Mouse (Mus musculus) CH12.LX (cell line): ENCODE data around the gene Palm2. TPM values are rescaled to one million over a fixed set of nuclear protein-coding genes. Genes with fewer than 3 reads are reported as not detected.

Experiments used
- DNase-seq: peaks from one replicate; pipeline ENCODE4 v3.0.0-alpha.2; 2013; ENCODE audit errors: extremely low read depth
- H3K27ac ChIP-seq: 2 replicates; pipeline ENCODE4 v1.5.1; 2012; ENCODE audit warnings: low read depth, mild to moderate bottlenecking, control low read depth, moderate library complexity; ENCODE audit not compliant: insufficient read depth
- H3K27me3 ChIP-seq: replicated peaks from 2 replicates; pipeline ENCODE3; 2012; ENCODE audit warnings: inconsistent platforms
- H3K36me3 ChIP-seq, 2 experiments: replicated peaks in 1 of 2; 2 replicates each; pipeline versions ENCODE3 to v1.6.1; 2012; ENCODE audit warnings: inconsistent platforms in 1 of 2, low read length in 1 of 2, mild to moderate bottlenecking in 1 of 2, mixed read lengths in 1 of 2, moderate library complexity in 1 of 2; ENCODE audit not compliant: control insufficient read depth in 1 of 2, insufficient read depth in 1 of 2
- H3K4me1 ChIP-seq, 2 experiments: 2 replicates each; pipeline ENCODE4 v1.6.1; 2012; ENCODE audit warnings: inconsistent platforms in 1 of 2, moderate library complexity in 1 of 2; ENCODE audit not compliant: insufficient read depth in 2 of 2, control insufficient read depth in 1 of 2
- H3K4me2 ChIP-seq: 2 replicates; pipeline ENCODE4 v1.6.1; 2012; ENCODE audit warnings: low read depth, mild to moderate bottlenecking, control low read depth; ENCODE audit not compliant: poor library complexity, insufficient read depth, severe bottlenecking
- H3K4me3 ChIP-seq, 3 experiments: fragments of 150-350 bp in 1 of 3; sonication (generic) in 1 of 3; replicated peaks in 1 of 3; 2 replicates each; pipeline versions ENCODE3 to v1.5.1; 2011 to 2012; ENCODE audit warnings: low read depth in 2 of 3, low read length in 2 of 3, mild to moderate bottlenecking in 2 of 3, moderate library complexity in 2 of 3, control low read depth in 1 of 3, improper control_type of control experiment in 1 of 3, inconsistent platforms in 1 of 3, mixed read lengths in 1 of 3; ENCODE audit not compliant: poor library complexity in 1 of 3
- H3K79me2 ChIP-seq: replicated peaks from 2 replicates; pipeline ENCODE4 v1.6.1; 2012; ENCODE audit warnings: mild to moderate bottlenecking, moderate library complexity; ENCODE audit not compliant: control insufficient read depth, poor library complexity, insufficient read depth, severe bottlenecking; ENCODE audit errors: extremely low read depth
- H3K9ac ChIP-seq: 2 replicates; pipeline ENCODE4 v1.6.1; 2012; ENCODE audit warnings: low read depth, mild to moderate bottlenecking, control low read depth, moderate library complexity; ENCODE audit not compliant: insufficient read depth
- H3K9me3 ChIP-seq: replicated peaks from 2 replicates; pipeline ENCODE3; 2012; ENCODE audit warnings: low read length, inconsistent platforms, mixed read lengths
- BHLHE40 ChIP-seq: IDR thresholded peaks from 2 replicates; pipeline ENCODE4 v1.6.1; 2011; ENCODE audit warnings: mild to moderate bottlenecking, low read depth, low read length, improper control_type of control experiment
- CHD2 ChIP-seq: IDR thresholded peaks from 2 replicates; pipeline ENCODE4 v1.6.1; 2011; ENCODE audit warnings: low read length, improper control_type of control experiment
- CTCF ChIP-seq, 2 experiments: IDR thresholded peaks in 1 of 2; conservative IDR thresholded peaks in 1 of 2; 2 replicates each; pipeline ENCODE4 v1.5.1; 2011 to 2012; ENCODE audit warnings: low read depth in 2 of 2, low read length in 2 of 2, improper control_type of control experiment in 1 of 2, inconsistent platforms in 1 of 2, mild to moderate bottlenecking in 1 of 2, moderate library complexity in 1 of 2
- GABPA ChIP-seq: IDR thresholded peaks from 2 replicates; pipeline ENCODE4 v1.6.1; 2012; ENCODE audit warnings: low read depth, low read length, improper control_type of control experiment, inconsistent platforms; ENCODE audit not compliant: insufficient replicate concordance
- HCFC1 ChIP-seq: IDR thresholded peaks from 2 replicates; pipeline ENCODE4 v1.6.1; 2012; ENCODE audit warnings: low read depth, mild to moderate bottlenecking, inconsistent platforms, low read length, improper control_type of control experiment
- KAT2A ChIP-seq: IDR thresholded peaks from 2 replicates; pipeline ENCODE4 v1.6.1; 2012; ENCODE audit warnings: low read length, improper control_type of control experiment, inconsistent platforms; ENCODE audit not compliant: insufficient replicate concordance
- MAFK ChIP-seq: IDR thresholded peaks from 2 replicates; pipeline ENCODE4 v1.6.1; 2011; ENCODE audit warnings: low read length, improper control_type of control experiment; ENCODE audit not compliant: insufficient replicate concordance
- MAZ ChIP-seq: IDR thresholded peaks from 2 replicates; pipeline ENCODE4 v1.6.1; 2012; ENCODE audit warnings: low read depth, mild to moderate bottlenecking, inconsistent platforms, low read length, improper control_type of control experiment, moderate library complexity
- MEF2A ChIP-seq: IDR thresholded peaks from 2 replicates; pipeline ENCODE4 v1.6.1; 2014; ENCODE audit warnings: low read depth, mild to moderate bottlenecking, inconsistent platforms, low read length, improper control_type of control experiment, borderline replicate concordance
- MYC ChIP-seq: IDR thresholded peaks from 2 replicates; pipeline ENCODE4 v1.6.1; 2011; ENCODE audit warnings: low read depth, mild to moderate bottlenecking, improper control_type of control experiment, low read length
- NRF1 ChIP-seq: IDR thresholded peaks from 2 replicates; pipeline ENCODE4 v1.6.1; 2014; ENCODE audit warnings: low read depth, mild to moderate bottlenecking, inconsistent platforms, low read length, improper control_type of control experiment, moderate library complexity
- PAX5 ChIP-seq: IDR thresholded peaks from 2 replicates; pipeline ENCODE4 v1.6.1; 2012; ENCODE audit warnings: low read length, inconsistent platforms, mixed read lengths
- POLR2AphosphoS2 ChIP-seq: IDR thresholded peaks from 2 replicates; pipeline ENCODE4 v1.6.1; 2011; ENCODE audit warnings: low read depth, low read length, improper control_type of control experiment
- RAD21 ChIP-seq: IDR thresholded peaks from 2 replicates; pipeline ENCODE4 v1.6.1; 2011; ENCODE audit warnings: low read depth, mild to moderate bottlenecking, low read length, improper control_type of control experiment, moderate library complexity
- RCOR1 ChIP-seq: conservative IDR thresholded peaks from 2 replicates; pipeline ENCODE4 v1.6.1; 2012; ENCODE audit warnings: low read depth, mild to moderate bottlenecking, inconsistent platforms, low read length, improper control_type of control experiment
- SMC3 ChIP-seq: IDR thresholded peaks from 2 replicates; pipeline ENCODE4 v1.6.1; 2011; ENCODE audit warnings: low read depth, low read length, improper control_type of control experiment
- TBP ChIP-seq: conservative IDR thresholded peaks from 2 replicates; pipeline ENCODE4 v1.6.1; 2011; ENCODE audit warnings: low read depth, low read length, improper control_type of control experiment
- TCF12 ChIP-seq: IDR thresholded peaks from 2 replicates; pipeline ENCODE4 v1.6.1; 2014; ENCODE audit warnings: low read depth, mild to moderate bottlenecking, inconsistent platforms, low read length, improper control_type of control experiment
- USF2 ChIP-seq: conservative IDR thresholded peaks from 2 replicates; pipeline ENCODE4 v1.6.1; 2011; ENCODE audit warnings: low read depth, low read length, improper control_type of control experiment
- dilution Hi-C: fragments of 300-500 bp; cut with MboI; formaldehyde crosslinking; loops from 2 replicates; pipeline ENCODE4 v1.14.3; 2020; ENCODE audit warnings: low sequenced_read_pairs; ENCODE audit not compliant: extremely low pct_unique_long_range_greater_than_20kb, extremely low pct_ligation_motif_present
- in situ Hi-C: fragments of 300-500 bp; cut with MboI; formaldehyde crosslinking; loops from 3 replicates; pipeline ENCODE4 v1.14.3; 2019; ENCODE audit warnings: low sequenced_read_pairs, low pct_ligation_motif_present, low pct_unique_long_range_greater_than_20kb, mixed read lengths
- polyA plus RNA-seq: library from polyadenylated mRNA; unstranded; fragments of >175 nt; gene quantifications from 2 replicates; pipeline ENCODE4 v1.2.1, GENCODE M21; 2012; ENCODE audit warnings: low read depth; ENCODE audit not compliant: insufficient read length
- total RNA-seq, 2 experiments: library from RNA; depleted of rRNA; stranded (reverse); fragments of 300-350 nt in 1 of 2; fragments of >200 nt in 1 of 2; gene quantifications; 2 replicates each; pipeline ENCODE4 v1.2.3; 2012 to 2014

The Palm2 gene
- total and polyA plus RNA-seq, 3 experiments, result not detected

GRCm38 (mm10) chr4:57652185-57652904 lies 218.3 kb downstream of the Palm2 start:
- Histone ChIP-seq H3K36me3 (no peaks in the 10 kb centered on the region), H3K4me3 (no peak overlapping the region), H3K4me2 (no peak overlapping the region), H3K27ac (no peak overlapping the region), H3K4me1 (no peaks in the 10 kb centered on the region), H3K27me3 (no peaks in the 10 kb centered on the region), H3K9ac (no peak overlapping the region), H3K79me2 (no peaks in the 10 kb centered on the region), H3K9me3 (peaks cover 1% of the 10 kb centered on the region)
- dilution Hi-C loops, result no loop called here
- DNase-seq, result no peak
- in situ Hi-C loops, result loop anchor here (25.0 kb wide), 1 partner anchor 435 kb away; no protein-coding TSS in a partner anchor
- no peak for TF ChIP-seq HCFC1
- TF ChIP-seq MAZ, result no peak
- TF ChIP-seq KAT2A, result no peak
- TF ChIP-seq POLR2AphosphoS2, result no peak
- TF ChIP-seq BHLHE40, result no peak
- no peak for TF ChIP-seq MAFK
- no peak for TF ChIP-seq TCF12
- TF ChIP-seq MYC, result no peak
- TF ChIP-seq USF2, result no peak
- no peak for TF ChIP-seq NRF1
- no peak for TF ChIP-seq CTCF (conservative IDR thresholded peaks at IDR 0.05 in 1 of 2, IDR thresholded peaks at IDR 0.05 in 1 of 2; ENCODE audit: low read depth in 2 of 2, low read length in 2 of 2)
- no peak for TF ChIP-seq TBP
- TF ChIP-seq RAD21, result no peak

DNA sequence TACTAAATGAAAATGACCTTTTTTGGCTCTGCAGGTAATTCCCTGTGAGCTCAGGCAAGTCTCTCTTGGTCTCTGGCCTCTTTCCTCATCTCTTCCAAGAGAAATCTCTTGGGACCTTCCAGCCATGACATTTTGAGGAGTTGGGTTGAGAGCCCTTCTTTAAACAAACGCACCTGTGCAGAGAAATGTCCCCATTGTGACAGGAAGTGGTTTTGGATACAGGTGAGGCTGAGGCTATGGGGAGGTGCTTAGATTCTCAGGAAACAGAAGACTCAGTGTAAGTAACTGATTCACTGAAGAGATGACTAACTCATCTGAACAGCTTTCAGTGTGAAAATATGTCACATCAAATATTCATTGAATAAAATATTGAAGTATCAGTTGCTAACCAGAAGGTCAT lies 221.9 kb downstream of the Palm2 start:
- TF ChIP-seq CHD2, result no peak
- TF ChIP-seq NRF1, result no peak
- no peak for TF ChIP-seq KAT2A
- TF ChIP-seq RCOR1, result no peak
- TF ChIP-seq GABPA, result no peak
- no peak for TF ChIP-seq MEF2A
- TF ChIP-seq PAX5, result no peak
- no peak for TF ChIP-seq SMC3
- Histone ChIP-seq H3K36me3 (no peaks in the 10 kb centered on the region), H3K4me3 (no peak overlapping the region), H3K27me3 (no peaks in the 10 kb centered on the region), H3K9ac (no peak overlapping the region), H3K4me1 (no peaks in the 10 kb centered on the region), H3K79me2 (no peaks in the 10 kb centered on the region), H3K4me2 (no peak overlapping the region), H3K27ac (no peak overlapping the region), H3K9me3 (peaks cover 1% of the 10 kb centered on the region)
- in situ Hi-C loops (loop anchor here (25.0 kb wide), 1 partner anchor 431 kb away; no protein-coding TSS in a partner anchor), dilution Hi-C loops (no loop called here)
- no peak for DNase-seq
